ENCODE assay signal across 26 mouse cellular contexts in genomic region chr1:156801276-156801675, GRCm38 (mm10). TPM values are rescaled to one million over a fixed set of nuclear protein-coding genes. Genes with fewer than 3 reads are reported as not detected.
DNase-seq lines count a peak whose midpoint lies in the region; ATAC-seq and TF ChIP-seq lines count a peak whose summit lies in the region.
"Had no signal": no experiment of that assay in that cellular context is flagged by ENCODE, and none has a peak within 500 bp of the region (broad histone marks: within the 10 kb centered on the region; RNA-seq: fewer than 3 reads in every experiment).

No protein-coding gene starts in this region.

- peak; percentile 11 to 17 for DNase-seq in right cerebral cortex, adult 2 months (ENCODE audit: low spot score in 2 of 2)
- DNase-seq in right cerebral cortex, postnatal 36 days (ENCODE audit: low spot score in 2 of 2) = no peak
- peak; percentile 60 for DNase-seq in embryo, embryonic 10.5 days (ENCODE audit: low spot score)
- no peak for DNase-seq in cerebellum, adult 2 months
- DNase-seq: adrenal gland, postnatal 10 days; cerebellum, adult 11 months; cerebellum, postnatal 14 days; heart, postnatal 4 days; kidney, adult 8-10 months; kidney, postnatal 10 days; liver, postnatal 0 days; thymus, postnatal 14 days had no signal

- no peak for ATAC-seq in forebrain, embryonic 15.5 days (replicated peaks)
- no peak for ATAC-seq in forebrain, embryonic 13.5 days
- ATAC-seq in intestine, postnatal 0 days = no peak
- ATAC-seq: activated CD4-positive, CD25-positive, alpha-beta regulatory T cell, adult 4 months; forebrain, embryonic 16.5 days; liver, postnatal 0 days; lung, postnatal 0 days had no signal

- H3K4me2 ChIP-seq in forebrain, embryonic 15.5 days (replicated peaks) = no peak overlapping the region
- H3K4me2 ChIP-seq in forebrain, embryonic 13.5 days = no peak overlapping the region
- H3K4me2 ChIP-seq in intestine, postnatal 0 days (replicated peaks; ENCODE audit: low read depth) = no peak overlapping the region
- H3K4me2 ChIP-seq: embryonic facial prominence, embryonic 12.5 days; heart, embryonic 15.5 days; hindbrain, embryonic 15.5 days; liver, embryonic 11.5 days had no signal

- H3K36me3 ChIP-seq in forebrain, embryonic 15.5 days = no peaks in the 10 kb centered on the region; the same call in 1 of the 2 replicates
- peaks cover 4% of the 10 kb centered on the region; the same call in 1 of the 2 replicates for H3K36me3 ChIP-seq in forebrain, embryonic 13.5 days (ENCODE audit: poor library complexity, severe bottlenecking)
- no peaks in the 10 kb centered on the region for H3K36me3 ChIP-seq in intestine, postnatal 0 days (ENCODE audit: control insufficient read depth, insufficient read depth)
- H3K36me3 ChIP-seq: heart, embryonic 15.5 days had no signal

- H3K9ac ChIP-seq in forebrain, embryonic 15.5 days (replicated peaks) = no peak overlapping the region
- no peak overlapping the region for H3K9ac ChIP-seq in forebrain, embryonic 13.5 days
- H3K9ac ChIP-seq in intestine, postnatal 0 days (ENCODE audit: low read depth, low read length) = no peak overlapping the region
- H3K9ac ChIP-seq: embryonic facial prominence, embryonic 12.5 days; heart, embryonic 15.5 days; hindbrain, embryonic 15.5 days; liver, postnatal 0 days had no signal

- no peak for TF ChIP-seq CTCF in intestine, postnatal 0 days (IDR thresholded peaks at IDR 0.05; ENCODE audit: low read depth)
- TF ChIP-seq CTCF in cerebellum, adult 2 months (IDR thresholded peaks at IDR 0.05; ENCODE audit: borderline replicate concordance, insufficient read depth, low read depth, low read length) = no peak

- WGBS in forebrain, embryonic 15.5 days = 77% methylated on average over 6 of the region's 6 CpGs
- 85% methylated on average over 6 of the region's 6 CpGs for WGBS in forebrain, embryonic 13.5 days
- 81% methylated on average over 6 of the region's 6 CpGs for WGBS in intestine, postnatal 0 days
- 81% methylated on average over 6 of the region's 6 CpGs for WGBS in cerebellum, adult 2 months

- H3K4me1 ChIP-seq in forebrain, embryonic 15.5 days = no peaks in the 10 kb centered on the region
- no peaks in the 10 kb centered on the region for H3K4me1 ChIP-seq in forebrain, embryonic 13.5 days
- no peaks in the 10 kb centered on the region for H3K4me1 ChIP-seq in intestine, postnatal 0 days (replicated peaks; ENCODE audit: control insufficient read depth, insufficient read depth, low read length)
- no peaks in the 10 kb centered on the region for H3K4me1 ChIP-seq in cerebellum, adult 2 months (ENCODE audit: control insufficient read depth, insufficient read depth, low read length)
- H3K4me1 ChIP-seq: heart, embryonic 15.5 days; hindbrain, embryonic 15.5 days had no signal

- H3K4me3 ChIP-seq in forebrain, embryonic 15.5 days = no peak overlapping the region
- no peak overlapping the region for H3K4me3 ChIP-seq in forebrain, embryonic 13.5 days
- no peak overlapping the region for H3K4me3 ChIP-seq in intestine, postnatal 0 days (ENCODE audit: low read depth, low read length)
- no peak overlapping the region for H3K4me3 ChIP-seq in cerebellum, adult 2 months (replicated peaks; ENCODE audit: insufficient read depth, low read depth, low read length)
- H3K4me3 ChIP-seq: embryonic facial prominence, embryonic 12.5 days; erythroblast, embryonic 14.5 days; heart, embryonic 15.5 days; hindbrain, embryonic 15.5 days; midbrain, embryonic 10.5 days had no signal

- no peaks in the 10 kb centered on the region for H3K9me3 ChIP-seq in forebrain, embryonic 15.5 days
- H3K9me3 ChIP-seq in forebrain, embryonic 13.5 days (replicated peaks) = no peaks in the 10 kb centered on the region
- no peaks in the 10 kb centered on the region for H3K9me3 ChIP-seq in intestine, postnatal 0 days (ENCODE audit: control insufficient read depth)
- H3K9me3 ChIP-seq: embryonic facial prominence, embryonic 12.5 days; heart, embryonic 15.5 days; hindbrain, embryonic 15.5 days; midbrain, embryonic 10.5 days had no signal

- no peak for TF ChIP-seq POLR2A in cerebellum, adult 2 months (IDR thresholded peaks at IDR 0.05; ENCODE audit: borderline replicate concordance, insufficient read depth, low read length)

- peak overlapping the region; percentile 25; the same call in 1 of the 2 replicates for H3K27ac ChIP-seq in forebrain, embryonic 15.5 days (replicated peaks)
- H3K27ac ChIP-seq in forebrain, embryonic 13.5 days = no peak overlapping the region
- H3K27ac ChIP-seq in intestine, postnatal 0 days (ENCODE audit: low read depth, low read length) = no peak overlapping the region
- no peak overlapping the region for H3K27ac ChIP-seq in cerebellum, adult 2 months (ENCODE audit: insufficient read depth, low read length)
- H3K27ac ChIP-seq: embryonic facial prominence, embryonic 12.5 days; heart, embryonic 15.5 days; hindbrain, embryonic 15.5 days; macrophage; midbrain, embryonic 10.5 days; stomach, postnatal 0 days had no signal

- no peaks in the 10 kb centered on the region for H3K27me3 ChIP-seq in forebrain, embryonic 15.5 days
- no peaks in the 10 kb centered on the region for H3K27me3 ChIP-seq in forebrain, embryonic 13.5 days
- no peaks in the 10 kb centered on the region for H3K27me3 ChIP-seq in intestine, postnatal 0 days (replicated peaks; ENCODE audit: control insufficient read depth, insufficient read depth, low read length)
- no peaks in the 10 kb centered on the region for H3K27me3 ChIP-seq in cerebellum, adult 2 months (ENCODE audit: control insufficient read depth, insufficient read depth, low read length)
- H3K27me3 ChIP-seq: embryonic facial prominence, embryonic 12.5 days; heart, embryonic 15.5 days; hindbrain, embryonic 15.5 days had no signal

RNA-seq across cellular contexts. Expression of gene Angptl1, which starts 37.1 kb away (rescaled TPM):
- 1.4 and 1.5 TPM in 2 replicates for polyA plus RNA-seq in forebrain, embryonic 15.5 days (2015; fragmentation: Nextera tagmentation; extraction: Ambion mirVana)
- polyA plus RNA-seq in forebrain, embryonic 13.5 days (2015; fragmentation: Nextera tagmentation; extraction: Ambion mirVana) = 1.2 and 1.3 TPM in 2 replicates
- 18.8 and 20.9 TPM in 2 replicates for polyA plus RNA-seq in intestine, postnatal 0 days (2015; fragmentation: Nextera tagmentation; extraction: Ambion mirVana)
- 0.28 and 0.32 TPM in 2 replicates for polyA plus RNA-seq in cerebellum, adult 2 months (2012; rRNA removed)
- polyA plus RNA-seq: erythroblast, embryonic 14.5 days; macrophage had no signal

Comparison
In these comparisons a context has a peak if more than half of its experiments do, and no peak if none do; other contexts are left out.
1. DNase-seq: peak in right cerebral cortex, adult 2 months (2 of 2) and embryo, embryonic 10.5 days (single experiment); none in right cerebral cortex, postnatal 36 days (0 of 2) and cerebellum, adult 2 months (0 of 2).